Mouse (Mus musculus): ENCODE measurements around the gene Ostf1. TPM values are rescaled to one million over a fixed set of nuclear protein-coding genes. Genes with fewer than 3 reads are reported as not detected.

Ostf1 gene
- polyA plus RNA-seq, 1 experiment from 2014 or later: 40.9 TPM

DNA sequence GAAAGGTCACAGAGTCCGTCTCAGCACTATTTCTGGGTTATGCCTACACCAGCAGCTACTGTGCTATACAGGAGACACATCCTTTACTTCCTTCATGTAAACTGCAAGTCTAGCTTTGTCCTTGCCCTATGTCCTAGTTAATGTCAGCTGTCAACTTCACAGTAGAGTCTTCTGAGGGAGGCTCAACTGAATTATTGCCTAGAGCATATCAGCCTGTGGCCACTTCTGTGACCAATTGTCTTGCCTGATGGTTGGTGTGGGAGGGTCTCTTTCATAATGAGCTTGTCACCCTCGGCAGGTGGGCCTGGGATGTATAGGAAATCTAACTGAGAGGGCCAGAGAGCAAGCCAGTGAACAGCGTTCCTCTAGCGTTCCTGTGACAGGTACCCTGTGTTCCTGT is 11.8 kb upstream of the Ostf1 start:
- Histone ChIP-seq H3K9ac (replicated peaks; ENCODE audit: low read length) (no peak overlapping the region), H3K4me2 (ENCODE audit: low read depth, low read length) (no peak overlapping the region), H3K9me3 (replicated peaks; ENCODE audit: control insufficient read depth, low read length) (no peaks in the 10 kb centered on the region), H3K36me3 (replicated peaks; ENCODE audit: control insufficient read depth, insufficient read depth, low read depth, low read length) (no peaks in the 10 kb centered on the region), H3K27me3 (ENCODE audit: control insufficient read depth, insufficient read depth, low read length) (no peaks in the 10 kb centered on the region), H3K27ac (replicated peaks; ENCODE audit: low read depth, low read length) (no peak overlapping the region), H3K4me1 (ENCODE audit: control insufficient read depth, insufficient read depth, low read length) (no peaks in the 10 kb centered on the region), H3K4me3 (ENCODE audit: low read depth, low read length) (no peak overlapping the region)
- ATAC-seq (replicated peaks; ENCODE audit: insufficient number of reproducible peaks, low FRiP score, low TSS enrichment, low read depth): no peak
- no peak for DNase-seq (ENCODE audit: low spot score)
- 51% methylated on average over 4 of the region's 4 CpGs for WGBS

DNA sequence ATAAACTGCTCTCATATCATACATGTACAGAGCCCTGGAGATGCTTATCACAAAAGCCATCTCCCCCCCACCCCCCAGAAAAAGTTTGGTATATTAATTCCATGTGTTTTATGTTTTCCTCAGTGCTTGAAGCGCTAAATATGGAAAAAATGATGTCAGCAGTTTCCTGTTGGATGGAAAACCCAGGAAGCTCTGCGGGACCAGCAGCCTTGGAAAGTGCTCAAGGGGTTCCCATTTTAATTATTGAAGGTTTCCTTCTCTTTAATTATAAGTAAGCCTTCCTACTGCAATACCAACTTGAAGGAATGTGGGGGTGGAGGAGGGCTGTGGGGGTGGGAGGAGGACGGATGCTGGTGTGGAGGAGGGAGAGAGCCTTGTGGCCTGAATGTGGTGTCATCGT is 9.4 kb upstream of the Ostf1 start:
- Histone ChIP-seq H3K27me3 (ENCODE audit: control insufficient read depth, insufficient read depth, low read length) (no peaks in the 10 kb centered on the region), H3K9me3 (replicated peaks; ENCODE audit: control insufficient read depth, low read length) (no peaks in the 10 kb centered on the region), H3K27ac (replicated peaks; ENCODE audit: low read depth, low read length) (no peak overlapping the region), H3K36me3 (replicated peaks; ENCODE audit: control insufficient read depth, insufficient read depth, low read depth, low read length) (no peaks in the 10 kb centered on the region; the same call in 1 of the 2 replicates), H3K4me2 (ENCODE audit: low read depth, low read length) (no peak overlapping the region), H3K4me1 (ENCODE audit: control insufficient read depth, insufficient read depth, low read length) (no peaks in the 10 kb centered on the region), H3K9ac (replicated peaks; ENCODE audit: low read length) (no peak overlapping the region), H3K4me3 (ENCODE audit: low read depth, low read length) (no peak overlapping the region)
- no peak for DNase-seq (ENCODE audit: low spot score)
- ATAC-seq (replicated peaks; ENCODE audit: insufficient number of reproducible peaks, low FRiP score, low TSS enrichment, low read depth): no peak
- WGBS: 46% methylated on average over 4 of the region's 4 CpGs

GRCm38 (mm10) chr19:18639552-18639951 is 7.9 kb upstream of the Ostf1 start:
- ATAC-seq (replicated peaks; ENCODE audit: insufficient number of reproducible peaks, low FRiP score, low TSS enrichment, low read depth): no peak
- H3K9ac ChIP-seq (replicated peaks; ENCODE audit: low read length): no peak overlapping the region
- H3K4me3 ChIP-seq (ENCODE audit: low read depth, low read length): no peak overlapping the region
- no peaks in the 10 kb centered on the region for H3K4me1 ChIP-seq (ENCODE audit: control insufficient read depth, insufficient read depth, low read length)
- no peaks in the 10 kb centered on the region for H3K27me3 ChIP-seq (ENCODE audit: control insufficient read depth, insufficient read depth, low read length)
- no peaks in the 10 kb centered on the region; the same call in 1 of the 2 replicates for H3K36me3 ChIP-seq (replicated peaks; ENCODE audit: control insufficient read depth, insufficient read depth, low read depth, low read length)
- DNase-seq (ENCODE audit: low spot score): no peak
- no peak overlapping the region for H3K27ac ChIP-seq (replicated peaks; ENCODE audit: low read depth, low read length)
- no peak overlapping the region for H3K4me2 ChIP-seq (ENCODE audit: low read depth, low read length)
- H3K9me3 ChIP-seq (replicated peaks; ENCODE audit: control insufficient read depth, low read length): no peaks in the 10 kb centered on the region
- 24% methylated on average over 2 of the region's 2 CpGs for WGBS

DNA sequence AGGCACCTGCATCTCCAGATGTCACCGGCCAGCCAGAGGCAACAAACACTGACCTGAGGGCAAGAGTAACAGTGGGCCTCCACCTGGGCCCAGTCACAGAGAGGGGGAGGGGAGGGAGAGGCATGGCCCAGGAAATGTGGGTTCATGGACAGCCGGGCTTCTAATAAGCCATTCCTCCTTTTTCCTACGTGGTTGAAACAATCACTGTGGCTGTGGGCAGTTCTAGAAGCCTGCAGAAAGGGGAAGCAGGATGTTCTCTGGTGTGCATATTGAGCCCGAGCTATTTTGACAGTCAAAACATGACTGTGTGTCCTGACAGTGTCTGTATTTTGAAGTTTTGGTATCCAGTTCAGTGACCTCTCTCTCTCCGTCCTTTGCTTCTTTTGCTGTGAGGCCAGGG is 7.3 kb upstream of the Ostf1 start:
- no peak overlapping the region for H3K4me3 ChIP-seq (ENCODE audit: low read depth, low read length)
- H3K4me2 ChIP-seq (ENCODE audit: low read depth, low read length): no peak overlapping the region
- H3K9me3 ChIP-seq (replicated peaks; ENCODE audit: control insufficient read depth, low read length): no peaks in the 10 kb centered on the region
- no peak for DNase-seq (ENCODE audit: low spot score)
- H3K4me1 ChIP-seq (ENCODE audit: control insufficient read depth, insufficient read depth, low read length): no peaks in the 10 kb centered on the region
- 50% methylated on average over 5 of the region's 5 CpGs for WGBS
- no peak for ATAC-seq (replicated peaks; ENCODE audit: insufficient number of reproducible peaks, low FRiP score, low TSS enrichment, low read depth)
- no peak overlapping the region for H3K27ac ChIP-seq (replicated peaks; ENCODE audit: low read depth, low read length)
- no peak overlapping the region for H3K9ac ChIP-seq (replicated peaks; ENCODE audit: low read length)
- no peaks in the 10 kb centered on the region for H3K27me3 ChIP-seq (ENCODE audit: control insufficient read depth, insufficient read depth, low read length)
- no peaks in the 10 kb centered on the region; the same call in 1 of the 2 replicates for H3K36me3 ChIP-seq (replicated peaks; ENCODE audit: control insufficient read depth, insufficient read depth, low read depth, low read length)

DNA sequence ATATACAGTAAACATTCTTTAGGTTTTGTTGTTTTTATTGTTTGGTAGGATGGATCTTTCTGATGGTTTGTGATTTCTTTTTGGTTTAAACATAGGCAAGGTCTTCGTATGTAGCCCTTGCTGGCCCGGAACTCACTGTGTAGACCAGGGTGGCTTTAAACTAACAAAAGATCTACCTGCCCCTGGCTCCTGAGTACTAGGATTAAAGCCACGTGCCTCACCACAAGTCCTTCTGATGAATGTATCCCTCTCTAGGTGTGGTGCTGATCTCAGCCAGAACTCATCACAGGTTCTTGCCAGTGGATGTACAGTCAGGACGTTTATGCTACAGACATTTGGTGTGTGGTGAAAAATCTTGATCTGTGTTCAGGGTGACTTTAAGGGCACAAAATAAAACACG is 6.3 kb upstream of the Ostf1 start:
- Histone ChIP-seq H3K27me3 (ENCODE audit: control insufficient read depth, insufficient read depth, low read length) (no peaks in the 10 kb centered on the region), H3K9me3 (replicated peaks; ENCODE audit: control insufficient read depth, low read length) (no peaks in the 10 kb centered on the region), H3K4me3 (ENCODE audit: low read depth, low read length) (no peak overlapping the region), H3K4me2 (ENCODE audit: low read depth, low read length) (no peak overlapping the region), H3K4me1 (ENCODE audit: control insufficient read depth, insufficient read depth, low read length) (no peaks in the 10 kb centered on the region), H3K27ac (replicated peaks; ENCODE audit: low read depth, low read length) (no peak overlapping the region), H3K9ac (replicated peaks; ENCODE audit: low read length) (no peak overlapping the region), H3K36me3 (replicated peaks; ENCODE audit: control insufficient read depth, insufficient read depth, low read depth, low read length) (no peaks in the 10 kb centered on the region; the same call in 1 of the 2 replicates)
- 81% methylated on average over 5 of the region's 5 CpGs for WGBS
- DNase-seq (ENCODE audit: low spot score): no peak
- ATAC-seq (replicated peaks; ENCODE audit: insufficient number of reproducible peaks, low FRiP score, low TSS enrichment, low read depth): no peak

GRCm38 (mm10) chr19:18632231-18633185 is 885 bp upstream of the Ostf1 start:
- no peak for ATAC-seq (replicated peaks; ENCODE audit: insufficient number of reproducible peaks, low FRiP score, low TSS enrichment, low read depth)
- WGBS: 60% methylated on average over 13 of the region's 13 CpGs

DNA sequence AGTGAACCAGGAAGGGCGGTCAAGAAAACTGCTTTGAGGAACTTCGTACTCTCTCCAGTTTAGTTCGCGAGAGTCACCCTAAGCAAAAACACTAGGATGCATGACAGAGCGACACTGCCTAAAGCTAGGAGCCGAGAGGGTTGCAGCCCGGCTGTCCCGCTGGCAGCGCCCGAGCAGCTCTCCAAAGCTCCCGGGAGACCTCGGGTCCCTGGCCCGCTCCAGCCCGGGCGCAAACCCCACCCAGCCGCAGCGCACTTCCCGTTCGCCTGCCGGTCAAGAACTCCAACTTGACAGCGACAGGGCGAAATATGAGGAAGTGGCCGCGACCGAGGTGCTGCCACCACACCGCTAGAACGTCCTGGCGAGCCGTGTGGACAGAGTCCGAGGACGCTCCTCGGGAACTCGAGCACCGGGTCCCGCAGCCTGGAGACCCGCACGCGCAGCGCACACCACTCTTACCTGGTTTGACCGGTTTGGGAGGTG is 421 bp downstream of the Ostf1 start:
- ATAC-seq (replicated peaks; ENCODE audit: insufficient number of reproducible peaks, low FRiP score, low TSS enrichment, low read depth): peak; percentile 60; the same call in 1 of the 2 replicates
- Histone ChIP-seq H3K27me3 (ENCODE audit: control insufficient read depth, insufficient read depth, low read length) (no peaks in the 10 kb centered on the region), H3K9ac (replicated peaks; ENCODE audit: low read length) (peak overlapping the region; percentile 73), H3K36me3 (replicated peaks; ENCODE audit: control insufficient read depth, insufficient read depth, low read depth, low read length) (no peaks in the 10 kb centered on the region; the same call in 1 of the 2 replicates), H3K9me3 (replicated peaks; ENCODE audit: control insufficient read depth, low read length) (no peaks in the 10 kb centered on the region), H3K4me3 (ENCODE audit: low read depth, low read length) (peak overlapping the region; percentile 74), H3K27ac (replicated peaks; ENCODE audit: low read depth, low read length) (peak overlapping the region; percentile 65), H3K4me1 (ENCODE audit: control insufficient read depth, insufficient read depth, low read length) (no peaks in the 10 kb centered on the region), H3K4me2 (ENCODE audit: low read depth, low read length) (peak overlapping the region; percentile 92)
- peak; percentile 54 for DNase-seq (ENCODE audit: low spot score)
- 0% methylated on average over 40 of the region's 40 CpGs for WGBS

More at GRCm38 (mm10) chr19:18632231-18633185, 885 bp upstream of the Ostf1 start:
- Histone ChIP-seq H3K4me1 (ENCODE audit: control insufficient read depth, insufficient read depth, low read length) (no peaks in the 10 kb centered on the region), H3K4me3 (ENCODE audit: low read depth, low read length) (peak overlapping the region; percentile 74), H3K4me2 (ENCODE audit: low read depth, low read length) (peak overlapping the region; percentile 92), H3K9me3 (replicated peaks; ENCODE audit: control insufficient read depth, low read length) (no peaks in the 10 kb centered on the region), H3K27ac (replicated peaks; ENCODE audit: low read depth, low read length) (no peak overlapping the region), H3K9ac (replicated peaks; ENCODE audit: low read length) (peak overlapping the region; percentile 52), H3K27me3 (ENCODE audit: control insufficient read depth, insufficient read depth, low read length) (no peaks in the 10 kb centered on the region), H3K36me3 (replicated peaks; ENCODE audit: control insufficient read depth, insufficient read depth, low read depth, low read length) (no peaks in the 10 kb centered on the region; the same call in 1 of the 2 replicates)
- DNase-seq (ENCODE audit: low spot score): no peak

Data from embryonic facial prominence, embryonic 11.5 days (tissue).